Mouse (Mus musculus) intestine, postnatal 0 days (tissue): ENCODE results near the gene Ssbp3. TPM values are rescaled to one million over a fixed set of nuclear protein-coding genes. Genes with fewer than 3 reads are reported as not detected.
A peak's percentile ranks its signal among the peaks of the same experiment; 100 is the strongest.

Experiments
- ATAC-seq: fragments of 200-750 bp; cut with Nextera tagmentation; 2 replicates; pipeline ENCODE4 v1.8.0; 2017; ENCODE audit warnings: mild to moderate bottlenecking, moderate TSS enrichment, moderate library complexity
- H3K27ac ChIP-seq: fragments of 300-500 bp; sonication (generic); 2 replicates; pipeline ENCODE4 v1.5.1; 2014; ENCODE audit warnings: mild to moderate bottlenecking, low read depth, low read length, moderate library complexity
- H3K27me3 ChIP-seq: fragments of 300-500 bp; sonication (generic); replicated peaks from 2 replicates; pipeline ENCODE4 v1.6.1; 2014; ENCODE audit warnings: low read length, mixed read lengths; ENCODE audit not compliant: control insufficient read depth, insufficient read depth
- H3K36me3 ChIP-seq: fragments of 300-500 bp; sonication (generic); 2 replicates; pipeline ENCODE4 v1.6.1; 2014; ENCODE audit warnings: mild to moderate bottlenecking, moderate library complexity; ENCODE audit not compliant: control insufficient read depth, insufficient read depth
- H3K4me1 ChIP-seq: fragments of 300-500 bp; sonication (generic); replicated peaks from 2 replicates; pipeline ENCODE4 v1.6.1; 2014; ENCODE audit warnings: antibody characterized with exemption, low read length, mixed read lengths; ENCODE audit not compliant: control insufficient read depth, insufficient read depth
- H3K4me2 ChIP-seq: fragments of 300-500 bp; sonication (generic); replicated peaks from 2 replicates; pipeline ENCODE4 v1.6.1; 2014; ENCODE audit warnings: low read depth, mild to moderate bottlenecking, moderate library complexity
- H3K4me3 ChIP-seq: fragments of 300-500 bp; sonication (generic); 2 replicates; pipeline ENCODE4 v1.5.1; 2014; ENCODE audit warnings: low read depth, low read length
- H3K9ac ChIP-seq: fragments of 300-500 bp; sonication (generic); 2 replicates; pipeline ENCODE4 v1.6.1; 2014; ENCODE audit warnings: mild to moderate bottlenecking, low read depth, low read length
- H3K9me3 ChIP-seq: fragments of 300-500 bp; sonication (generic); 2 replicates; pipeline ENCODE4 v1.6.1; 2016; ENCODE audit warnings: mixed run types; ENCODE audit not compliant: control insufficient read depth
- CTCF ChIP-seq: sonication (generic); IDR thresholded peaks from 2 replicates; pipeline ENCODE4 v1.5.1; 2016; ENCODE audit warnings: low read depth, mild to moderate bottlenecking, control low read depth, antibody characterized with exemption, moderate library complexity
- WGBS: fragments of 180-500 bp; shearing (Covaris S2); extraction: QIAGEN DNeasy Blood & Tissue Kit; methylation state at CpG from one replicate; pipeline ENCODE4 v1.1.7; 2014; 5-methylcytosine and 5-hydroxymethylcytosine counted together
- polyA plus RNA-seq: library from polyadenylated mRNA; unstranded; fragments of >200 nt; fragmentation: Nextera tagmentation; extraction: Ambion mirVana; gene quantifications from 2 replicates; pipeline ENCODE4 v1.2.1, GENCODE M21; 2015

Gene Ssbp3
- polyA plus RNA-seq, 1 experiment from 2014 or later, result 45.2 TPM

- Histone ChIP-seq H3K36me3 (peaks cover 37% of the 10 kb centered on the region), H3K4me2 (peak overlapping the region; percentile 99), H3K27me3 (no peaks in the 10 kb centered on the region), H3K4me3 (no peak overlapping the region), H3K9ac (no peak overlapping the region), H3K4me1 (0 out of 2 replicates have a peak, but pooled peaks cover 7% of the 10 kb centered on the region), H3K9me3 (no peaks in the 10 kb centered on the region), H3K27ac (no peak overlapping the region)
- no peak for ATAC-seq
- 49% methylated on average over 9 of the region's 9 CpGs for WGBS
- no peak for TF ChIP-seq CTCF
Observed at GRCm38 (mm10) chr4:106913411-106914049, 3.0 kb downstream of the Ssbp3 start.

DNA sequence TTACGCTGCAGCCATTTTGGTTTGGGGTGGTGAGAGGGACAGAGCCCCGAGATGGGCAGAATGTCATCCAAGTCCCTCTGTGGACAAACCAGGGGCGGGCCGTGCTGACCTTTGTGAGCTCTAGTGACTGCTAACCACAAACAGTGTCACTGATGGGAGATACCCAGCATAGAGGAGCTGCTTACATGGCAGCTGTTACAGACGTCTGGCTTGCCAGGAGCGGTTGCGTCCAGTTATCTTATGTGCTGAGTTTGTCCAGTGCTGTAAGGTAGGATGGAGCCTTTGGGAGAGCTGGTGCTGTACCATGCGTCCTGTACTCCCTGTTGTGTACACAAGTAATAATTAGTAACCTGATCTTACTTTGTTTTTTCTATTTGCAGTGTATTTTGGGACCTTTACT, 4.8 kb downstream of the Ssbp3 start:
- Histone ChIP-seq H3K27me3 (no peaks in the 10 kb centered on the region), H3K4me1 (no peaks in the 10 kb centered on the region), H3K9ac (no peak overlapping the region), H3K4me3 (no peak overlapping the region), H3K27ac (no peak overlapping the region), H3K36me3 (peaks cover 47% of the 10 kb centered on the region), H3K9me3 (no peaks in the 10 kb centered on the region), H3K4me2 (no peak overlapping the region)
- no peak for TF ChIP-seq CTCF
- 73% methylated on average over 8 of the region's 8 CpGs for WGBS
- ATAC-seq, result no peak

- TF ChIP-seq CTCF, result no peak
- WGBS, result 62% methylated on average over 1 of the region's 1 CpGs
- Histone ChIP-seq H3K4me1 (no peaks in the 10 kb centered on the region), H3K9ac (no peak overlapping the region), H3K27ac (no peak overlapping the region), H3K4me2 (no peak overlapping the region), H3K4me3 (no peak overlapping the region), H3K36me3 (peaks cover 56% of the 10 kb centered on the region), H3K9me3 (no peaks in the 10 kb centered on the region), H3K27me3 (no peaks in the 10 kb centered on the region)
- ATAC-seq, result no peak
Observed at GRCm38 (mm10) chr4:106918263-106918662, 7.8 kb downstream of the Ssbp3 start.

DNA sequence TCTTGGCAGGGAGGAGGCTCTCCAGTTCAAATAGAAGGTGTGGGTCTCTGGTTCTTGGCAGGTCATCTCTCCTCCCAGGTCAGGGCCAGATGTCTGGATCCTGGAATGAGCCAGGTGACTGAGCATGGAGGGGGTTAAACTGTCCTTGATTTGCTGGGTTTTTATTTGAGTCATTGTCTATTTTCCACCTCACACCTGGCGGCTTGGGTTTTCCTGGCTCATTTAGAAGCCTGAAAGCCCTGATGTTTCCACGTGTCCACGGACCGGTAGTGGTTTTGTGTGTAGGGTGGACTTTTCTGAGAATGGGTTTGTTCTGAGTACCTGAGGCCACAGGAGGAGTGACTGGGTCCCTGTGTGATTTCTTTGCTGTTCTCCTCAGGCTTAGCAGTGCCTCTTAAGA, 9.6 kb downstream of the Ssbp3 start:
- no peak overlapping the region for H3K9ac ChIP-seq
- no peak overlapping the region for H3K4me3 ChIP-seq
- no peak overlapping the region for H3K27ac ChIP-seq
- no peak for TF ChIP-seq CTCF
- no peak overlapping the region for H3K4me2 ChIP-seq
- no peaks in the 10 kb centered on the region for H3K9me3 ChIP-seq
- no peak for ATAC-seq
- 92% methylated on average over 4 of the region's 4 CpGs for WGBS
- no peaks in the 10 kb centered on the region for H3K4me1 ChIP-seq
- H3K27me3 ChIP-seq, result no peaks in the 10 kb centered on the region
- H3K36me3 ChIP-seq, result peaks cover 59% of the 10 kb centered on the region

- H3K4me2 ChIP-seq, result no peak overlapping the region
- H3K4me3 ChIP-seq, result no peak overlapping the region
- no peaks in the 10 kb centered on the region for H3K27me3 ChIP-seq
- H3K9me3 ChIP-seq, result no peaks in the 10 kb centered on the region
- no peak for ATAC-seq
- TF ChIP-seq CTCF, result no peak
- H3K27ac ChIP-seq, result no peak overlapping the region
- WGBS, result 71% methylated on average over 9 of the region's 9 CpGs
- peaks cover 59% of the 10 kb centered on the region for H3K36me3 ChIP-seq
- H3K9ac ChIP-seq, result no peak overlapping the region
- no peaks in the 10 kb centered on the region for H3K4me1 ChIP-seq
Observed at GRCm38 (mm10) chr4:106921375-106922336, 11.2 kb downstream of the Ssbp3 start.

- Histone ChIP-seq H3K36me3 (peaks cover 47% of the 10 kb centered on the region), H3K4me2 (no peak overlapping the region), H3K27me3 (no peaks in the 10 kb centered on the region), H3K9me3 (no peaks in the 10 kb centered on the region), H3K4me1 (no peaks in the 10 kb centered on the region), H3K27ac (no peak overlapping the region), H3K9ac (no peak overlapping the region), H3K4me3 (no peak overlapping the region)
- TF ChIP-seq CTCF, result no peak
- ATAC-seq, result no peak
- 68% methylated on average over 3 of the region's 3 CpGs for WGBS
Observed at GRCm38 (mm10) chr4:106922919-106923318, 12.4 kb downstream of the Ssbp3 start.
